Mouse (Mus musculus): ENCODE results near the gene Cacnb2.

Cacnb2 gene

DNA sequence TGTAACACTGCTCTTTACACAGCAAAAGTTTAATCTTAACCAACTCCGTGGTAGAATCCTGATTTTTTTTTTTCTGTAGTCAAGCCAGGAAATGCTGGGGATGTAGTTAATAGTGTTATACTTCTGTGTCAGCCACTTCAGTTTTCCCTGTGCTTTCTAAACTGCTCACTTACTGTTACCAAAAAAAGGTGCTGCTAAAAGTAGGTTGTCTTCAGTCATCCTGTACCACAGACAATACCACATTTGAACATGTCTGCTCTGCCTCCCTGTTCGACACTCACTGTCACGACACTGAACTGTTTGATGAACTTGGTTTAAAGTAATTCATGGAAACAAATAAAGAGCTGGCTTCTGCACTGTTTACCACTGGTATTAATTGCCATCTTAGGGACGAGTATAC, 385.6 kb downstream of the Cacnb2 start:
- DNase-seq (ENCODE audit: low spot score in 2 of 2) = no peak

DNA sequence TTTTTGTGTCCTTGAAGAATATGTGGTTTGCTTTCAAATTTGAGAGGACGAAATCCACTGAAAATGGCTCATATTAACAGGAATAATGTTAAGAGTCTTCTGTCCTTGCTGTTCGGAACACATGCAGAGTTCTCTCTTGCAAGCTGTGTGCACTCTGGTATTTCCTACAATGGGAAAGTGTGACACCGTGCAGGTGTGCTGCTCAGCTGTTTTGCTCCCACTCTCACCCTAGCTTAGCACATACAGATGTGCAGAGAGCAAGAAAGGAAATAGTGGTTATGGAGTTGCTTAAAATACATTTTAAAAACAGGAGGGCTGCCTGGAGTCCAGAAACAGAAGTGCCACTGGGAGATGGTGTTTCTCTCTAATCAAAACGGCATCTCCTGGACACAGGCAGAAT, 386.5 kb downstream of the Cacnb2 start:
- DNase-seq (ENCODE audit: low spot score in 2 of 2) = no peak

DNA sequence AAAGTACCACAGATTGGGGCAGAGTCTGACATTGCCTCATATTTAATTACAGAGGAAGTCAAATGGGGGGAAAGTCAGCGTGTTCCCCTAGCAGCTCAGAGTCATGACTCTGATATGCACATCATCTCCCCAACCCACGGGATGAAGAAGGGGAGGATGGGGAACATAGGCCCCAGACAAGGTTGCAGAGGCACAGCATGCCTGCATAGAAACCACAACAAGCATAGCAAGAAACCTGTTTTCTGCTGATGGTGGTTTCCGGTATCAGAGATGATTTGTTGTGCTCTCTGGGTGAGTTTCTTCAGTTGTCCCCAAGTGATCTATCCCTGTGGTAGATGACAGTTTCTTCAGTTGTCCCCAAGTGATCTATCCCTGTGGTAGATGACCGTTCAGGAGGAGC, 389.6 kb downstream of the Cacnb2 start:
- DNase-seq (ENCODE audit: low spot score in 2 of 2) = no peak

DNA sequence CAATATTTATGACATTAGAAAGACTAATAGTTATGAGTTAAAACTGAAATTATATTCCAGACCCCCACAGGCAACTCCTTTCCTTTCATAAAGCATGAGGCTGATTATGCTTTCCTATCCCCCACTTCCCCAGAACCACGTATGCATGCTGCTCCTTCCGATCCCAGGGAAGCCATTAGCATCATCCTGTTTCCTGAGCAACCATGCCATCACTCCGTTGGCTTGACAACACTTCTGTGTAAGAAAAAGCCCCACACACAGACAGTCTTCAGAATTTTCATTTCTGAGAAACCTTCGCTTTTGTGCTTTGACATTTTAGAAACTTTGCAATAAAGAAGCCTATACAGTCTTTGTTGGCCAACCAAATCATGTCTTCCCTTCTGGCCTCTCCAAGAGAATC, 393.1 kb downstream of the Cacnb2 start:
- no peak for DNase-seq (ENCODE audit: low spot score in 2 of 2)

DNA sequence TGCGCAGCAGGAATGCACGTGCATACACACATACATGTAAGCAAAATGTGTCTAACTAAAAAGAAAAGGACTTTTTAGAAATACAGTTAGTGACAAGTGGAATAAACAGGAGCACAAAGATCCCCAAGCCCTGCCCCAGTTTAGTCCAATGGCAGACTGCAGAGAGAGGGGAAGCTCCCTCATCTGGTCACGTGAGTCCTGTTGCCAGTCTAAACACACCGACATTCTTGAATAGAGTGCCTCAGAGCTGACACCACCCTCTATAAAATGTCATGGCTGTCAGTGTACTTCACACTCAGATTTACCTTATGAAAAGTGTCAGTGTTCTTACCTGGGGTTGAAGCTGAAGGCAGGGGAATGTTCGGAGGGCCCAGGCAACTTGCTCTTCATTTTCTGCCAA, 394.9 kb downstream of the Cacnb2 start:
- DNase-seq (ENCODE audit: low spot score in 2 of 2) = no peak

DNA sequence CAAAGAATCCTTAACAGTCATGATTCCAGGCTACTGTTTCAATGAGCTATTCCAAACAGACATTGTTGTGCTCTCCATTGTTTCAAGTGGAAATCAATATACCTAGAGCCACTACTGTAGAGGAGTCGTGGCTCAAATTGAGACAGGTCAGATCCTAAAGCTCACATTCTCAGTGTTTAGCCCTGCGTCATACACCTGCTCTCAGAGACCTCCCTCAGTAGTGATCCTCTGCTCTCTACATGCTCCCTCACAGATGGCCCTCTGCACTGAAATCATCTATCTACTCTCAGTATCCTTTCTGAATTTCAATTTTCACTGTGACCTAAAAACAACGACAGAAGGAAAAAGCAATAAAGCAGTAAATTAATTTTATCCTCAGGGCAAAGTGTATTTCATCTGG, 404.6 kb downstream of the Cacnb2 start:
- no peak for DNase-seq (ENCODE audit: low spot score in 2 of 2)

- DNase-seq (ENCODE audit: low spot score in 2 of 2) = no peak
Measured at GRCm38 (mm10) chr2:15008072-15008471, 405.2 kb downstream of the Cacnb2 start.

- no peak for DNase-seq (ENCODE audit: low spot score in 2 of 2)
Measured at GRCm38 (mm10) chr2:15026817-15027216, 423.9 kb downstream of the Cacnb2 start.

- no peak for DNase-seq (ENCODE audit: low spot score in 2 of 2)
Measured at GRCm38 (mm10) chr2:15027816-15028215, 424.9 kb downstream of the Cacnb2 start.

Measured in cerebellum, postnatal 4 days (tissue).